Mouse (Mus musculus): Measurements from ENCODE around the gene Gramd1c. TPM values are rescaled to one million over a fixed set of nuclear protein-coding genes. Genes with fewer than 3 reads are reported as not detected.

Gene Gramd1c
- polyA plus RNA-seq, 3 experiments from 2014 or later: 3.9 to 5.8 (median 4.9) TPM

DNA sequence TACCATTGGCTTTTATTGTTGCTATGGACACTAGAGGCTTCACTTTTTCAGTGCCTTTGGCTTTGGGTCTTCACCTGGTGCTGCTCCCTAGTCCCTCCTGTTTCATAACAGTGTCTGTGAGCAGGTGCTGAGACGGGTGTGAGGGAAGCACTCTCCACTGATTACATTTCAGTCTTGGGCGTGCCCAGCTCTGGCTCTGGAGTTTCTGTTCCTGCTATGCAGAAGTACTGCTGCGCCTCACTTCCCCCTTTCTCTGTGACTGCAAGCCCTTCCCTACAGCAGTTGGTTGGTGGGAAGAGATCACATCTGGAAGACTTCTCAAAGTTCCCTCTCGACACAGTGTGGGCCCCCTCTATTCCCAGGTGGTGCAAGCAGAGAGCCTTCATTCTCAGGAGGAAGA lies 111.6 kb downstream of the Gramd1c start:
- no peak for ATAC-seq

DNA sequence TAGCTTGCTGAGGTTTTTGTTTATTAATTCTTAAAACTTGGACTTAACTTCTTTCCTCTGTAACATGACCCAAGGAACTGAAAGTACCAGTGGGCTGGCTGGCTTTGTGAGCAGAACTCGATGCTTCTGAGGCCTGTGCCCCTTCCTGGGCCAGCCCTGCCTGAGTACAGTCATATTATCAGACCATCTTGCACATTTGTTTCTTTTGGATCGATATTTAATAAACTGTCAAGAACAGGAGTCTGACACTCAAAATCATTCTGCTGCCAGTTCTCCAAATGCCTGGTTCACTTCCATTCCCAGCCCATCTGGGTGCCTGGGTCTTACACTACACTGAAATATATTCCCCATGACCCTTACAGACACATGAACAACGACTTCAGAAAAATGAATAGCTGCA lies 117.3 kb downstream of the Gramd1c start:
- no peak for ATAC-seq

DNA sequence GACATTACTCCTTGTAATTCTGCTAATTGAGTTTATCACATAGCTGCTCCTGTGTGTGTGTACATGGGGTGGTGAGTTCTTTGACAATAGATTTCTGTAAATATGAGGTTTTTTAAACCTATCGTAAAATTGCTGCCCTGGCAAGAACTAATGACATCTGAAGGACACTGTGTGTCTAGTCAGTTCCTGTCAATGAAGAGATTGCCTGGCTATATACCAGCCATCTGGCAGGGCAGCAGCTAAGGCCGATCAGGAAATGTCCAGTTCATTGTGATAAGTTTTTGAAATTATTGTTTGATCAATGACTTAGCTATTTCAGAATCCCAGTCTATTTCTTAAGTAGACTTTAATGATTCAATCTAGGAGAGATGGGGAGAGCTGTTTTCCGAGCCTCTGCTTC lies 117.8 kb downstream of the Gramd1c start:
- no peak for ATAC-seq

DNA sequence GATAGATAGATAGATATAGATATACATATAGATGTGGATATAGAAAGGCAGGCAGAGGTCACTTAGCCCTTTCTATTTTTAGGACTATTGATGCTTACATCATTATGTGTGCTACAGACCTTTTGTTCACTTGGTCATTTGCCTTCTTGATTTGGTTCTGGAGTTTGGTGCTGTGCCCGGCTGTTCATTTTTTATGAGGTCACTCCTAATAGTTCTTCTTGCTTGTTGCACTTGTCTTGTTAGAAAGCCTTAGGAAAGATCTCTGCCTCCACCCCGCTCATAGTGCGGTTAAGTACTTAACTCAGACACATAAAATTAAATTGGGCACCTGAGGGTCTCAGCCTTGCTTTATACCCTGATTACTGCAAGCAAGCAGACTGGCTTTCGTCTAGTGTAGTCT lies 122.3 kb downstream of the Gramd1c start:
- ATAC-seq: no peak

DNA sequence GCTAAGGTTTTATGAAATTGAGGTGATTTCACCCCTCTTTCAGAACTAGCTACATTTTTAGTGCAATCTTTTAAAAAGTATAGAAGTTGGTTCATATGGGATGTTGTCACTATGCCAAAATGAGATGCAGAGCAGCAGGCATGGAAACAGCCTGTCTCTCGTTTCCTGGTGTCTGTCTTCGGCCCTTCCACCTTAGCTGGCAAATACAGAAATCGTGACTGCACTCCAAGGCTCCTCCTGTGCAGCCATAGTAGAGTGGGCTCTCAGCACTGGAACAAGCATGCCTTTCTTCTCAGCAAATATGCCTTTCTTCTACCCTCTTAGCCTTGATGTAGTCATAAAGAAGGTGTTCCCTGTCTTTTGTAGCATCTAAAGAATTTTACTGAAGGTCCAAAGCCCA lies 127.3 kb downstream of the Gramd1c start:
- no peak for ATAC-seq

DNA sequence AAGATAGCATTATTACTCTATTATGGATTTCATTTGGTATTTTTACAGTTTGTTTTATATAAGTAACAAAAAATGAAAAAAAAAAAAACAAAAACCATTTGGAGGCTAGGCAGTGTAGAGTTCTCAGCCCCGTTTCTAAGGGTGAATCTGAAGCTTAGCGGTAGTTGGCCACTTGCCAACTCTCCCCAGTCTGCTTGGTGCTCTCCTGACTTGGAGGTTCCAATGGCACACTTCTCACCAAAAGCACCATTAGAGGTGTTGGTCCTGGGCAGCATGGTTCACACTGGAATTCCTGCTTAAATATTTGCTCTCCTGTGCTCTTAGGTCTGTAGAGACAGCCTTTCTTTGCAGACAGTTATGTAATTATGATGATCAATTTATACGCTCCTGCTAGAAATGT lies 127.8 kb downstream of the Gramd1c start:
- ATAC-seq: no peak

DNA sequence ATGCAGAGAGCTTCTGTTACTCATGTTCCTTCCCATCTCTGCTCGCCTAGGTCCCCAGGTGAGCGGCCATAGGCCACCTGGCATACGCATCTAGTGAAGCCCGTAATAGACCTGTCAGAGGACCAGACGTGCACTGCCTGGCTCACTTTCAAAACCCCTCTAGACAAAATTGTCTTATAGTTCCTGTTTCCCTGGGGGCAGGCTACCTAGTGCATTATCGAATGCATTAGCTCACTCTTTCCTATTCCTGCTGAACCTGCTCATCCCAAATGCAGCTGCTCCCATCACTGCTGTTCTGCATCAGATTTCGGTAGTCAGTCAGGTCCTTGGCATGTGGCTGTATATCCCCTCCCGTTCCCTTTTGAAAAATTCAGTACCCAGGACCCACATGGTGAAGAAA lies 128.3 kb downstream of the Gramd1c start:
- ATAC-seq: no peak

DNA sequence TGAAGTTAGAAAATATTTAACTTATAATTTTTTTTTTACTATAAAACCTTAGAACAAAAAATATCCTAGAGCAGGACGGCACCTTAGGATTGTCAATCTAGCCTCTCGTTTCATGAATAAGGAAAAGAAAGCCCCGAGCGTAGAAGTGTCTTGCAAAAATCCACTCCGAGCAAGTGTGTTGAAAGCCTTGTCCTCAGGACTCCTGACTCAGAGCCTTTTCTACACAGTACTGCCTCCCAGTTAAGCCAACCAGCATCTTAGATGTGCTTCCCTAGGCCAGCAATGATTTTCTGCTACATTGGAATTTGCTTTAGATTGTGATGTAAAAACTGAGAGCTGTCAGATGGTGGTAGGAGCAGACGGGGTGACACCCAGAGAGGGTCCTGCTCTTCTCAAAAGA lies 130.1 kb downstream of the Gramd1c start:
- ATAC-seq: no peak

DNA sequence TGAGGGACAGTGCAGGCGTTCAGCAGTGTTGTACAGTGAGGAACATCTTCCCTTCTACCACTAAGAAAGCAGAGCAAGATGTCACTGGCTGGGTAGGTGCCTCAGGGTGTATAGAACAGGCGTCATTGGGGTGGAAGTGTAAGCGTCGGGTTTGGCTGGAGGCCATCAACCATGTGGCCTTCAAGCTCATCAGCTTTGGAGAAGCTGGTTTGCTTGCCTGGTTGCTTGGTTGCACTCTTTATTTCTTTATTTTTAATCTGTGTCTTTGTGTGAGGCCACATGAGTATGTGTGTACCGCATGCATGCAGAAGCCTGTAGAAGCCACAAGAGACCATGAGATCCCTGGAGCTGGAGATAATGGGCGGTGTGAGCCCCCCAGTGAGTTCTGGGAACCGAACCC lies 130.8 kb downstream of the Gramd1c start:
- ATAC-seq: no peak

DNA sequence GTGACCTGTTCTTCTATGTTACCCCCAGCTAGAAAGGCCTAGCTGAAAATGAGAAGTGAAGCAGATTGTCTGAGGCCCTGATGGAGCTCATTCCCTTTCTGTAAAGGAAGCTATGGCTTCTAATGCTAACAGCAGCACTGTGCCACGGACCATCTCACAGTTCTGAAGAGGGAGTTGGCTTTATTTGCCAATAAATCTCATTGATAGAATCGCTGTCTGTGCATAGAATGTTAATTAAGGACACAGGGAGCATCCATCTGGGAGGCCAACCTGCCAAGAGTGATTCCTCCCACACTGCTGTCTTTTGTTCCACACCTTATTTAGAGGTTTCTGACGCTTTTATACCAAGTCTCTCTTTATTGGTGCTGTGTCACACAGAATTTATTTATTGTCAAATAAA lies 131.6 kb downstream of the Gramd1c start:
- ATAC-seq: no peak

DNA sequence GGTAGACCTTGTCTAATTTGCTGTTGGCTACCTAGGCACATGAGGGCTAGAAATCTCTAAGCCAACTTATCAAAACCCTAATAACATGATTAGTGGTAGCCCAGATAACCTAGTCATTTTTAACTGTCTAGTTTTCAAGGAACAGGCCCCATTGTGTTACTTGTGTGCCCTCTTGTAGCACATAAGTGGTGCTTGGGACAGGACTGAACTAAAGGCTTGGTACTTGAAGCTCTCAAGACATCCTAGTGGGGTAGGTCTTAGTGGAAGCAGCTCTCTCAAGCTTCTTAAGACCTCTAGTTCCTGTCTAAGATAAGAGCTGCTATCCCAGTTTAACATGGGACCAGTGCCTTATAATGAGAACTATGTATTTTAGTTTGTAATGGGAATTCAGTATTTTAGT lies 132.6 kb downstream of the Gramd1c start:
- ATAC-seq: no peak

Other genes starting within 250 kb of the Gramd1c start
- 10 to 100 TPM in 2 of 3 experiments, 1 to 10 TPM in 1; 7.2 to 24.6 (median 15.0) TPM for gene Ccdc191, start 173.5 kb downstream of the Gramd1c start, polyA plus RNA-seq (2017; shearing (Covaris generic))
- gene Qtrt2, start 136.5 kb downstream of the Gramd1c start, polyA plus RNA-seq (2017; shearing (Covaris generic)): 10 to 100 TPM in 2 of 3 experiments, 1 to 10 TPM in 1; 7.2 to 22.0 (median 18.6) TPM
- 1 to 10 TPM in 2 of 3 experiments, under 1 TPM in 1; 0.87 to 3.0 (median 2.5) TPM for gene Zdhhc23, start 83.6 kb downstream of the Gramd1c start, polyA plus RNA-seq (2017; shearing (Covaris generic))
- 10 to 100 TPM; 31.2 to 43.0 (median 36.4) TPM for gene Atp6v1a, start 76.4 kb upstream of the Gramd1c start, polyA plus RNA-seq (2017; shearing (Covaris generic))
- gene Naa50, start 76.5 kb upstream of the Gramd1c start, polyA plus RNA-seq (2017; shearing (Covaris generic)): 10 to 100 TPM; 22.5 to 49.0 (median 24.8) TPM
- gene Usf3, start 109.9 kb upstream of the Gramd1c start, polyA plus RNA-seq (2017; shearing (Covaris generic)): 1 to 10 TPM; 3.2 to 6.5 (median 5.5) TPM